Mouse (Mus musculus): ENCODE results near the gene Klhl33.

- TF ChIP-seq POLR2A (IDR thresholded peaks at IDR 0.05; ENCODE audit: insufficient read depth, low read depth, low read length) = no peak
- no peak for TF ChIP-seq CTCF (IDR thresholded peaks at IDR 0.05)
- no peak for TF ChIP-seq EP300 (IDR thresholded peaks at IDR 0.05; ENCODE audit: insufficient read depth, low read depth, low read length)
Measured at GRCm38 (mm10) chr14:50904828-50905129, 7.5 kb upstream of the Klhl33 start.

All from heart, adult 2 months (tissue).